Mouse (Mus musculus): Measurements from ENCODE around the gene Usp16.

- TF ChIP-seq CTCF (IDR thresholded peaks at IDR 0.05; ENCODE audit: low read depth, low read length) (no peak), EP300 (IDR thresholded peaks at IDR 0.05; ENCODE audit: insufficient read depth, low read depth, low read length) (no peak)
Measured at GRCm38 (mm10) chr16:87512331-87512730, 57.8 kb downstream of the Usp16 start.
